Mouse (Mus musculus): ENCODE measurements around the gene Cacybp. TPM values are rescaled to one million over a fixed set of nuclear protein-coding genes. Genes with fewer than 3 reads are reported as not detected.

Gene Cacybp
- 223 and 260 TPM in 2 replicates for polyA plus RNA-seq (2015; fragmentation: Nextera tagmentation; extraction: Ambion mirVana)

- peak; percentile 98 for ATAC-seq (ENCODE audit: insufficient number of reproducible peaks, insufficient read depth, low FRiP score, low TSS enrichment, low read depth)
- Histone ChIP-seq H3K27ac (peak within 1 kb of the TSS; percentile 99), H3K9me3 (no peaks in the 10 kb centered on the region), H3K4me1 (peaks cover 17% of the 10 kb centered on the region), H3K4me3 (peak within 1 kb of the TSS; percentile 67), H3K4me2 (peak within 1 kb of the TSS; percentile 74), H3K9ac (peak within 1 kb of the TSS; percentile 94), H3K27me3 (no peaks in the 10 kb centered on the region), H3K36me3 (peaks cover under 1% of the 10 kb centered on the region)
- WGBS: under 1% methylated on average over 73 of the region's 76 CpGs
These were observed at the start of gene Cacybp for GRCm38 (mm10) chr1:160212703-160213669. Cacybp (minus strand) TSS chr1:160212875.

- Histone ChIP-seq H3K27me3 (no peaks in the 10 kb centered on the region), H3K27ac (no peak overlapping the region), H3K4me3 (no peak overlapping the region), H3K9ac (no peak overlapping the region), H3K36me3 (no peaks in the 10 kb centered on the region), H3K9me3 (no peaks in the 10 kb centered on the region), H3K4me2 (no peak overlapping the region), H3K4me1 (peaks cover 14% of the 10 kb centered on the region)
- ATAC-seq (ENCODE audit: insufficient number of reproducible peaks, insufficient read depth, low FRiP score, low TSS enrichment, low read depth): no peak
- WGBS: 66% methylated on average over 4 of the region's 4 CpGs
These were observed 49.7 kb upstream of the Cacybp start for GRCm38 (mm10) chr1:160262415-160262814.

GRCm38 (mm10) chr1:160261849-160262248 lies 49.2 kb upstream of the Cacybp start:
- H3K36me3 ChIP-seq: no peaks in the 10 kb centered on the region
- H3K27ac ChIP-seq: no peak overlapping the region
- no peak overlapping the region for H3K4me2 ChIP-seq
- no peak for ATAC-seq (ENCODE audit: insufficient number of reproducible peaks, insufficient read depth, low FRiP score, low TSS enrichment, low read depth)
- no peak overlapping the region for H3K9ac ChIP-seq
- 79% methylated on average over 2 of the region's 2 CpGs for WGBS
- no peak overlapping the region for H3K4me3 ChIP-seq
- H3K4me1 ChIP-seq: peaks cover 14% of the 10 kb centered on the region
- no peaks in the 10 kb centered on the region for H3K9me3 ChIP-seq
- H3K27me3 ChIP-seq: no peaks in the 10 kb centered on the region

GRCm38 (mm10) chr1:160260605-160261004 lies 47.9 kb upstream of the Cacybp start:
- ATAC-seq (ENCODE audit: insufficient number of reproducible peaks, insufficient read depth, low FRiP score, low TSS enrichment, low read depth): no peak

GRCm38 (mm10) chr1:160259884-160260283 lies 47.2 kb upstream of the Cacybp start:
- H3K4me1 ChIP-seq: peaks cover 14% of the 10 kb centered on the region
- H3K9ac ChIP-seq: no peak overlapping the region
- H3K9me3 ChIP-seq: no peaks in the 10 kb centered on the region
- WGBS: 56% methylated on average over 7 of the region's 7 CpGs
- H3K27ac ChIP-seq: no peak overlapping the region
- H3K4me3 ChIP-seq: no peak overlapping the region
- no peak for ATAC-seq (ENCODE audit: insufficient number of reproducible peaks, insufficient read depth, low FRiP score, low TSS enrichment, low read depth)
- 0 out of 2 replicates have a peak, but pooled peaks cover 3% of the 10 kb centered on the region for H3K36me3 ChIP-seq
- no peaks in the 10 kb centered on the region for H3K27me3 ChIP-seq
- no peak overlapping the region for H3K4me2 ChIP-seq

More at GRCm38 (mm10) chr1:160260605-160261004, 47.9 kb upstream of the Cacybp start:
- WGBS: 76% methylated on average over 4 of the region's 4 CpGs
- H3K4me2 ChIP-seq: no peak overlapping the region
- H3K9ac ChIP-seq: no peak overlapping the region
- no peak overlapping the region for H3K27ac ChIP-seq
- no peak overlapping the region for H3K4me3 ChIP-seq
- H3K4me1 ChIP-seq: peaks cover 14% of the 10 kb centered on the region
- H3K27me3 ChIP-seq: no peaks in the 10 kb centered on the region
- H3K9me3 ChIP-seq: no peaks in the 10 kb centered on the region
- 0 out of 2 replicates have a peak, but pooled peaks cover 3% of the 10 kb centered on the region for H3K36me3 ChIP-seq

GRCm38 (mm10) chr1:160253108-160253507 lies 40.4 kb upstream of the Cacybp start:
- peaks cover 14% of the 10 kb centered on the region for H3K4me1 ChIP-seq
- H3K9ac ChIP-seq: no peak overlapping the region
- 76% methylated on average over 2 of the region's 2 CpGs for WGBS
- H3K27me3 ChIP-seq: no peaks in the 10 kb centered on the region
- no peak overlapping the region for H3K4me2 ChIP-seq
- H3K27ac ChIP-seq: no peak overlapping the region
- ATAC-seq (ENCODE audit: insufficient number of reproducible peaks, insufficient read depth, low FRiP score, low TSS enrichment, low read depth): no peak
- H3K4me3 ChIP-seq: no peak overlapping the region
- 0 out of 2 replicates have a peak, but pooled peaks cover 3% of the 10 kb centered on the region for H3K36me3 ChIP-seq
- H3K9me3 ChIP-seq: no peaks in the 10 kb centered on the region

- 47% methylated on average over 5 of the region's 5 CpGs for WGBS
- Histone ChIP-seq H3K4me3 (no peak overlapping the region), H3K9me3 (no peaks in the 10 kb centered on the region), H3K36me3 (0 out of 2 replicates have a peak, but pooled peaks cover 3% of the 10 kb centered on the region), H3K27ac (no peak overlapping the region), H3K4me2 (no peak overlapping the region; the same call in 1 of the 2 replicates), H3K4me1 (peaks cover 17% of the 10 kb centered on the region), H3K27me3 (no peaks in the 10 kb centered on the region), H3K9ac (no peak overlapping the region)
- no peak for ATAC-seq (ENCODE audit: insufficient number of reproducible peaks, insufficient read depth, low FRiP score, low TSS enrichment, low read depth)
These were observed 38.8 kb upstream of the Cacybp start for GRCm38 (mm10) chr1:160251388-160252007.

GRCm38 (mm10) chr1:160250782-160251181 lies 38.1 kb upstream of the Cacybp start:
- Histone ChIP-seq H3K9ac (no peak overlapping the region), H3K4me2 (no peak overlapping the region), H3K4me3 (no peak overlapping the region), H3K27me3 (no peaks in the 10 kb centered on the region), H3K27ac (0 out of 2 replicates have a peak overlapping the region, but pooled peaks have one; percentile 16), H3K36me3 (0 out of 2 replicates have a peak, but pooled peaks cover under 1% of the 10 kb centered on the region), H3K4me1 (peaks cover 17% of the 10 kb centered on the region), H3K9me3 (no peaks in the 10 kb centered on the region)
- no peak for ATAC-seq (ENCODE audit: insufficient number of reproducible peaks, insufficient read depth, low FRiP score, low TSS enrichment, low read depth)
- 32% methylated on average over 4 of the region's 4 CpGs for WGBS

- Histone ChIP-seq H3K27me3 (no peaks in the 10 kb centered on the region), H3K4me1 (peaks cover 17% of the 10 kb centered on the region), H3K9me3 (no peaks in the 10 kb centered on the region), H3K4me2 (no peak overlapping the region), H3K36me3 (no peaks in the 10 kb centered on the region), H3K9ac (no peak overlapping the region), H3K4me3 (no peak overlapping the region), H3K27ac (no peak overlapping the region)
- 70% methylated on average over 3 of the region's 3 CpGs for WGBS
- no peak for ATAC-seq (ENCODE audit: insufficient number of reproducible peaks, insufficient read depth, low FRiP score, low TSS enrichment, low read depth)
These were observed 37.1 kb upstream of the Cacybp start for GRCm38 (mm10) chr1:160249786-160250185.

- Histone ChIP-seq H3K27ac (no peak overlapping the region), H3K9ac (no peak overlapping the region), H3K27me3 (no peaks in the 10 kb centered on the region), H3K36me3 (no peaks in the 10 kb centered on the region), H3K9me3 (no peaks in the 10 kb centered on the region), H3K4me3 (no peak overlapping the region), H3K4me2 (no peak overlapping the region), H3K4me1 (peaks cover 17% of the 10 kb centered on the region)
- 74% methylated on average over 9 of the region's 9 CpGs for WGBS
- ATAC-seq (ENCODE audit: insufficient number of reproducible peaks, insufficient read depth, low FRiP score, low TSS enrichment, low read depth): no peak
These were observed 34.8 kb upstream of the Cacybp start for GRCm38 (mm10) chr1:160247473-160247872.

DNA sequence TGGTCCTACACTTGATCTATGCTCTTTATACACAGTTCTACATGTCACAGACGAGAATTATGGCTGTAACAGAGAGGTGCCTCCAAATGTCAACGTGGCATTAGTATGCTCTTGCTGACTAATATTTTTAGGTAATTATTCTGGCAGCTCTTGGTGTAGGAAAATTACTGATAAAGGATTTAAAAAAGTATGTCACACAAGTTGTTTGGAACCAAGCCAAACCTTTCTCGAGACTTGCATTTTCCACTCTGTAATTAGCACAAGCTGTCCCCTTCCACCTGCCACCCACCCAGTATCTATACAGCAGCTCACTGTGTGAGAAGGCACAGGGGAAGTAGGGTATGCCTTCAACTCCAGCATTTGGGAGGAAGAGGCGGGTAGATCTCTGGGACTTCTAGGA lies 34.2 kb upstream of the Cacybp start:
- Histone ChIP-seq H3K27me3 (no peaks in the 10 kb centered on the region), H3K4me2 (no peak overlapping the region), H3K9me3 (no peaks in the 10 kb centered on the region), H3K4me3 (no peak overlapping the region), H3K9ac (no peak overlapping the region), H3K4me1 (peaks cover 17% of the 10 kb centered on the region), H3K36me3 (no peaks in the 10 kb centered on the region), H3K27ac (no peak overlapping the region)
- no peak for ATAC-seq (ENCODE audit: insufficient number of reproducible peaks, insufficient read depth, low FRiP score, low TSS enrichment, low read depth)
- 69% methylated on average over 4 of the region's 4 CpGs for WGBS
